Mouse (Mus musculus): ENCODE results near the gene Cnih2.

- TF ChIP-seq MYOD1 (IDR thresholded peaks at IDR 0.05; ENCODE audit: control insufficient read depth, insufficient read length, low read depth): no peak
- no peak for TF ChIP-seq CTCF (IDR thresholded peaks at IDR 0.05; ENCODE audit: control insufficient read depth, insufficient read depth, insufficient read length)
These were observed 13.0 kb downstream of the Cnih2 start, which contains the start of gene Tmem151a for GRCm38 (mm10) chr19:5085145-5085863.
